Mouse (Mus musculus): ENCODE results near the gene Unc13a. TPM values are rescaled to one million over a fixed set of nuclear protein-coding genes. Genes with fewer than 3 reads are reported as not detected.

Gene Unc13a
- polyA plus RNA-seq, 1 experiment: 97.3 TPM

DNA sequence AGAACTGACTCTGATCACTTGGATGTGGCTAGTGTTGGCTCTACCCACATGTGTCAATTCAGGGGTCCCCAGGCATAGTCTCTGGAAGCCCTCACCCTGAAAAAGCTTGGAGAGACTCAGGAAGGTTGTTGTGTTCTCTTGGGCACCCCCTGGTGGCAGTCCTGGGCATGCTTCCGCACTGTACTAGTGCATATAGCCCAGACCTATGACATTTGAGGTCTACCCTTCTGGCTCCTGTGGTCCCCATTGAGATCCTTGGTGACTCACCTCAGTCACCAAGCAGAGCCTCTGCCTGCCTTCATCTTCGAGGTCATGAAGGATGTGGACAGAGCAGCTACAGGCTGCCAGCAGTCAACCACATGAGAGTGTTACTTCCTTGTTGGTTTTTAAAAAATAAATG is 84.7 kb downstream of the Unc13a start:
- WGBS: 61% methylated on average over 2 of the region's 2 CpGs
- Histone ChIP-seq H3K27ac (ENCODE audit: insufficient read depth, low read length) (no peak overlapping the region), H3K27me3 (ENCODE audit: control insufficient read depth, insufficient read depth, low read length) (no peaks in the 10 kb centered on the region), H3K4me1 (ENCODE audit: control insufficient read depth, insufficient read depth, low read length) (peaks cover 3% of the 10 kb centered on the region; the same call in 1 of the 2 replicates), H3K4me3 (replicated peaks; ENCODE audit: insufficient read depth, low read depth, low read length) (no peak overlapping the region)
- DNase-seq: peak in 1 of 2 experiments; percentile 37
- TF ChIP-seq POLR2A (IDR thresholded peaks at IDR 0.05; ENCODE audit: borderline replicate concordance, insufficient read depth, low read length) (no peak), CTCF (IDR thresholded peaks at IDR 0.05; ENCODE audit: borderline replicate concordance, insufficient read depth, low read depth, low read length) (peak; percentile 54; the same call in 1 of the 2 replicates)

DNA sequence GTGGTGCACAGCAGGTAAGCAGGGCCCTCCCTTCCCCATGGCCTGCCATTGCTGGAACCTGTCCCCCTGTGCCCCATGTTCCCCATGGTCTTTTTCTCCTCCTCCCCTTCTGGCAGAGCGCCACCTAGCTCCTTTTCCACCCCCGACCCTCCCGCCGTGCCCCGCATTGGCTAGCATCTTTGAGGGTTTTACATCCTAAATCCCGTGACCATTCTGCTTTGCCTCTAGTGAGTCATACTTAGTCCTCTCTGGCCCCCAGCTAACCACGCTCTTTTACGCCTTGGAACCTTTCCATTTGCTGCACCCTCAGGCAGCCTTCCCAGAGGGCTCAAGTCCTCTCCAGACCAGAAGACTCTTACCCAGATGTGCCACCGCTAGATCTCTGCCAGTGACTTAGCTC is 91.4 kb downstream of the Unc13a start:
- 50% methylated on average over 9 of the region's 9 CpGs for WGBS
- Histone ChIP-seq H3K4me3 (replicated peaks; ENCODE audit: insufficient read depth, low read depth, low read length) (no peak overlapping the region), H3K4me1 (ENCODE audit: control insufficient read depth, insufficient read depth, low read length) (peaks cover 11% of the 10 kb centered on the region), H3K27ac (ENCODE audit: insufficient read depth, low read length) (no peak overlapping the region), H3K27me3 (ENCODE audit: control insufficient read depth, insufficient read depth, low read length) (no peaks in the 10 kb centered on the region)
- DNase-seq: no peak
- TF ChIP-seq POLR2A (IDR thresholded peaks at IDR 0.05; ENCODE audit: borderline replicate concordance, insufficient read depth, low read length): no peak
- no peak for TF ChIP-seq CTCF (IDR thresholded peaks at IDR 0.05; ENCODE audit: borderline replicate concordance, insufficient read depth, low read depth, low read length)

DNA sequence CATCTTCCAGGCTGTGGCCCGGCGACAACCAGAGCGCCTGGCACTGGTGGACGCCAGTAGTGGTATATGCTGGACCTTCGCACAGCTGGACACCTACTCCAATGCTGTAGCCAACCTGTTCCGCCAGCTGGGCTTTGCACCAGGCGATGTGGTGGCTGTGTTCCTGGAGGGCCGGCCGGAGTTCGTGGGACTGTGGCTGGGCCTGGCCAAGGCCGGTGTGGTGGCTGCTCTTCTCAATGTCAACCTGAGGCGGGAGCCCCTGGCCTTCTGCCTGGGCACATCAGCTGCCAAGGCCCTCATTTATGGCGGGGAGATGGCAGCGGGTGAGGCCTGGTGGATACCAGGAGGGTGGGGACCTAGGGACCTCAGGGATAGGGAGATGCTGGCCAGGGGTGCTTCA is 92.1 kb downstream of the Unc13a start:
- peak in 1 of 2 experiments; percentile 38 for DNase-seq
- TF ChIP-seq POLR2A (IDR thresholded peaks at IDR 0.05; ENCODE audit: borderline replicate concordance, insufficient read depth, low read length): no peak
- no peak for TF ChIP-seq CTCF (IDR thresholded peaks at IDR 0.05; ENCODE audit: borderline replicate concordance, insufficient read depth, low read depth, low read length)
- Histone ChIP-seq H3K4me1 (ENCODE audit: control insufficient read depth, insufficient read depth, low read length) (peaks cover 13% of the 10 kb centered on the region), H3K27ac (ENCODE audit: insufficient read depth, low read length) (no peak overlapping the region), H3K27me3 (ENCODE audit: control insufficient read depth, insufficient read depth, low read length) (no peaks in the 10 kb centered on the region), H3K4me3 (replicated peaks; ENCODE audit: insufficient read depth, low read depth, low read length) (no peak overlapping the region)
- WGBS: 25% methylated on average over 14 of the region's 14 CpGs

DNA sequence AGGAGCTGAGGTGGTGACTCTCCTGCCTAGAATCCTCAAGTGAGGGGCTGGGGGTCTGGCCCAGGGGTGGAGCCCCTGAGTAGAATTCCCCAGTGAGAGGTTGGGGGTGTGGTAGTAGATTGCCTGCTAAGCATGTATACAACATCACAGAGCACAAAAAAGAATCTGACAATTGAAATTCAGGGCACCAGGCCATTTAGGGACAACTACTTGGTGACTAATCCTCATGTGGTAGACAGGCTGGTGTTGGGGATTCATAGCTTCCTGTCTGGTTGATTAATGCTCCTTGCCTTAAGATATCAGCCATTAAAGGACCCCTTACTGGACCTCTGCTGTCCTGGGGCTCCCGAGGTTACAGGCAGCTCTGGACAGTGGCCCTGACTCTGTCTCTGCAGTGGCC is 92.5 kb downstream of the Unc13a start:
- peaks cover 17% of the 10 kb centered on the region for H3K4me1 ChIP-seq (ENCODE audit: control insufficient read depth, insufficient read depth, low read length)
- H3K4me3 ChIP-seq (replicated peaks; ENCODE audit: insufficient read depth, low read depth, low read length): no peak overlapping the region
- no peak for DNase-seq
- WGBS: 62% methylated on average over 1 of the region's 1 CpGs
- H3K27me3 ChIP-seq (ENCODE audit: control insufficient read depth, insufficient read depth, low read length): no peaks in the 10 kb centered on the region
- H3K27ac ChIP-seq (ENCODE audit: insufficient read depth, low read length): no peak overlapping the region
- TF ChIP-seq POLR2A (IDR thresholded peaks at IDR 0.05; ENCODE audit: borderline replicate concordance, insufficient read depth, low read length): no peak
- no peak for TF ChIP-seq CTCF (IDR thresholded peaks at IDR 0.05; ENCODE audit: borderline replicate concordance, insufficient read depth, low read depth, low read length)

DNA sequence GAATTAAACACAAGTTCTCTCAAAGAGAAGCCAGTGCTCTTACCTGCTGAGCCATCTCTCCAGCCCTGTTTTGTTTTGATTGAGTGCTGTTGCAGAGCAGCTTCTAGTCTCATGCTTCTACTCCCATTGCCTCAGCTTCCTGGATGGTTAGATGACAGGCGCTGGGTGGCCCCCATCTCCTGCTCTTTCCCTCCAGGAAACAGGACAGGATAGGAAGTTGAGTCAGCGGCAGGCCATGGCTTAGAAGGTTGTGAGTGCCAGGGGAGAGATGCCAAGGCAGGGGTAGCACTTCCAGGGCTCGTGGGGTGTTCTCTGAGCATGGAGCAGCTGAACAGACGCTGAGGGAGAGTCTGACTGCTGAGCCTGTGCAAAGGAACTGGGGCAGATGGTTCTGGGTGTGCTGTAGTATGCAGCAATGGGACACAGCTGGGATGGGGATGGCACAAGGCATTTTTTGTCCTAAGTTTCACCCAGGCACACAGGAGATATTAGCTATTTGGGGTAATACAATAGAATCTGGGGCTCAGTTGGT is 93.6 kb downstream of the Unc13a start:
- Histone ChIP-seq H3K27me3 (ENCODE audit: control insufficient read depth, insufficient read depth, low read length) (no peaks in the 10 kb centered on the region), H3K4me1 (ENCODE audit: control insufficient read depth, insufficient read depth, low read length) (peaks cover 17% of the 10 kb centered on the region), H3K27ac (ENCODE audit: insufficient read depth, low read length) (no peak overlapping the region), H3K4me3 (replicated peaks; ENCODE audit: insufficient read depth, low read depth, low read length) (no peak overlapping the region)
- DNase-seq: peak in 1 of 2 experiments; percentile 45
- WGBS: 12% methylated on average over 4 of the region's 4 CpGs
- TF ChIP-seq CTCF (IDR thresholded peaks at IDR 0.05; ENCODE audit: borderline replicate concordance, insufficient read depth, low read depth, low read length): no peak
- TF ChIP-seq POLR2A (IDR thresholded peaks at IDR 0.05; ENCODE audit: borderline replicate concordance, insufficient read depth, low read length): no peak

DNA sequence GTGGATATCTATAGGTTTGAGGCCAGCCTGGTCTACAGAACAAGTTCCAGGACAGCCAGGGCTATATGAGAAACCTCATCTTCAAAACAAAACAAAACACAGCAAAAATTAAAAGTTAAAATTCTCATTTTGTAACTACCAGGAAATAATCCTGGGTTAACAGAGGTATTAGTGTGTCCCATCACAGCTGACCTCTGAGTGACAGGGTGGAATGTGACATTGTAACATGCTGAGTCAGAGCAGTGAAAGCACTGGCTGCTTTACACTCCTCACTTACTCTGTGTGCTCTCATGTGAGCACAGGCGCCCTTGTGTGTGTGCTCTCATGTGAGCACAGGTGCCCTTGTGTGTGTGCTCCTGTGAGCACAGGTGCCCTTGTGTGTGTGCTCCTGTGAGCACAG is 96.5 kb downstream of the Unc13a start:
- TF ChIP-seq POLR2A (IDR thresholded peaks at IDR 0.05; ENCODE audit: borderline replicate concordance, insufficient read depth, low read length): no peak
- no peak for TF ChIP-seq CTCF (IDR thresholded peaks at IDR 0.05; ENCODE audit: borderline replicate concordance, insufficient read depth, low read depth, low read length)
- 78% methylated on average over 1 of the region's 1 CpGs for WGBS
- Histone ChIP-seq H3K27me3 (ENCODE audit: control insufficient read depth, insufficient read depth, low read length) (no peaks in the 10 kb centered on the region), H3K27ac (ENCODE audit: insufficient read depth, low read length) (no peak overlapping the region), H3K4me3 (replicated peaks; ENCODE audit: insufficient read depth, low read depth, low read length) (no peak overlapping the region), H3K4me1 (ENCODE audit: control insufficient read depth, insufficient read depth, low read length) (peaks cover 21% of the 10 kb centered on the region)
- no peak for DNase-seq

DNA sequence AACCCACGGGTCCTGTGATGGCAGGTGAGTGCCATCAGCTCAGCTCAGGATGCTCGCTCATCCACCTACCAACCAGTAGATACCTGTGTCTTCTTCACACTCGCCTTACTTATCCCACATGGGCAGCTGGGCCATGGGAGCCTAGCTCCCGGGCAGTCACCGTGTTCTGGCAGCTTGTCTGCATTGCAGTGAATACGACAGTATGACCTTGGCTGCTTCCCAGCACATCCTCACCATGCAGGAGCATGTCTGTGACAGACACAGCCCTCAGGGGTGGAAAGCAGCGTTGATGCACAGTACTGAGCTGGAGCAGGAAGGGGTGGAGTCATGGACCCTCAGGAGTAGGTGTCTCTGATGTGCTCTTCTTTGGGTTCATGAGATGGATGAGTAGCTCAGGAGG is 97.1 kb downstream of the Unc13a start:
- 45% methylated on average over 7 of the region's 7 CpGs for WGBS
- H3K27ac ChIP-seq (ENCODE audit: insufficient read depth, low read length): no peak overlapping the region

More for the DNA sequence above, 97.1 kb downstream of the Unc13a start:
- Histone ChIP-seq H3K27me3 (ENCODE audit: control insufficient read depth, insufficient read depth, low read length) (no peaks in the 10 kb centered on the region), H3K4me3 (replicated peaks; ENCODE audit: insufficient read depth, low read depth, low read length) (no peak overlapping the region), H3K4me1 (ENCODE audit: control insufficient read depth, insufficient read depth, low read length) (peaks cover 15% of the 10 kb centered on the region)
- TF ChIP-seq POLR2A (IDR thresholded peaks at IDR 0.05; ENCODE audit: borderline replicate concordance, insufficient read depth, low read length) (no peak), CTCF (IDR thresholded peaks at IDR 0.05; ENCODE audit: borderline replicate concordance, insufficient read depth, low read depth, low read length) (no peak)
- DNase-seq: no peak

Other genes starting within 250 kb of the Unc13a start
- 392 TPM in 2 replicates for gene Abhd8, start 208.1 kb downstream of the Unc13a start, polyA plus RNA-seq (2012; rRNA removed)
- 68.5 and 75.4 TPM in 2 replicates for gene Mrpl34, start 206.8 kb downstream of the Unc13a start, polyA plus RNA-seq (2012; rRNA removed)
- gene Dda1, start 202.6 kb downstream of the Unc13a start, polyA plus RNA-seq (2012; rRNA removed): 119 and 121 TPM in 2 replicates
- 76.2 and 81.8 TPM in 2 replicates for gene Ano8, start 185.8 kb downstream of the Unc13a start, polyA plus RNA-seq (2012; rRNA removed)
- 33.3 and 34.7 TPM in 2 replicates for gene Gtpbp3, start 183.7 kb downstream of the Unc13a start, polyA plus RNA-seq (2012; rRNA removed)
- 25.6 and 28.8 TPM in 2 replicates for gene Plvap, start 160.0 kb downstream of the Unc13a start, polyA plus RNA-seq (2012; rRNA removed)
- 0.08 and 0.10 TPM in 2 replicates for gene Ccdc194, start 146.0 kb downstream of the Unc13a start, polyA plus RNA-seq (2012; rRNA removed)
- 13.6 and 17.3 TPM in 2 replicates for gene Bst2, start 134.3 kb downstream of the Unc13a start, polyA plus RNA-seq (2012; rRNA removed)
- 113 and 118 TPM in 2 replicates for gene Mvb12a, start 128.8 kb downstream of the Unc13a start, polyA plus RNA-seq (2012; rRNA removed)
- 0.21 and 0.26 TPM in 2 replicates for gene Tmem221, start 112.9 kb downstream of the Unc13a start, polyA plus RNA-seq (2012; rRNA removed)
- gene Nxnl1, start 105.2 kb downstream of the Unc13a start, polyA plus RNA-seq (2012; rRNA removed): 0.10 and 0.11 TPM in 2 replicates
- gene Slc27a1, start 102.9 kb downstream of the Unc13a start, polyA plus RNA-seq (2012; rRNA removed): 142 and 153 TPM in 2 replicates
- 42.5 and 42.8 TPM in 2 replicates for gene Pgls, start 79.6 kb downstream of the Unc13a start, polyA plus RNA-seq (2012; rRNA removed)
- 3.4 and 3.7 TPM in 2 replicates for gene Fam129c, start 74.1 kb downstream of the Unc13a start, polyA plus RNA-seq (2012; rRNA removed)
- gene Colgalt1, start 60.8 kb downstream of the Unc13a start, polyA plus RNA-seq (2012; rRNA removed): 74.1 and 77.6 TPM in 2 replicates
- 3.6 and 3.9 TPM in 2 replicates for gene Jak3, start 4.5 kb upstream of the Unc13a start, polyA plus RNA-seq (2012; rRNA removed)
- 0.65 and 2.1 TPM in 2 replicates for gene Insl3, start 17.5 kb upstream of the Unc13a start, polyA plus RNA-seq (2012; rRNA removed)
- 0.44 and 0.48 TPM in 2 replicates for gene B3gnt3, start 30.0 kb upstream of the Unc13a start, polyA plus RNA-seq (2012; rRNA removed)
- 108 and 115 TPM in 2 replicates for gene Fcho1, start 54.0 kb upstream of the Unc13a start, polyA plus RNA-seq (2012; rRNA removed)
- 3.5 and 4.1 TPM in 2 replicates for gene Zfp709, start 210.3 kb upstream of the Unc13a start, polyA plus RNA-seq (2012; rRNA removed)
- 8.0 and 9.0 TPM in 2 replicates for gene Zfp882, start 236.9 kb upstream of the Unc13a start, polyA plus RNA-seq (2012; rRNA removed)
- gene Zfp617, start 236.9 kb upstream of the Unc13a start, polyA plus RNA-seq (2012; rRNA removed): 20.8 and 21.8 TPM in 2 replicates

All from cerebellum, adult 2 months (tissue).